Mouse (Mus musculus) urinary bladder, postnatal 25 days (tissue): ENCODE data around the gene Stx8.

ENCODE experiments used
- DNase-seq: peaks from one replicate; pipeline ENCODE4 v3.0.0; 2022; ENCODE audit warnings: low spot score

Gene Stx8

DNA sequence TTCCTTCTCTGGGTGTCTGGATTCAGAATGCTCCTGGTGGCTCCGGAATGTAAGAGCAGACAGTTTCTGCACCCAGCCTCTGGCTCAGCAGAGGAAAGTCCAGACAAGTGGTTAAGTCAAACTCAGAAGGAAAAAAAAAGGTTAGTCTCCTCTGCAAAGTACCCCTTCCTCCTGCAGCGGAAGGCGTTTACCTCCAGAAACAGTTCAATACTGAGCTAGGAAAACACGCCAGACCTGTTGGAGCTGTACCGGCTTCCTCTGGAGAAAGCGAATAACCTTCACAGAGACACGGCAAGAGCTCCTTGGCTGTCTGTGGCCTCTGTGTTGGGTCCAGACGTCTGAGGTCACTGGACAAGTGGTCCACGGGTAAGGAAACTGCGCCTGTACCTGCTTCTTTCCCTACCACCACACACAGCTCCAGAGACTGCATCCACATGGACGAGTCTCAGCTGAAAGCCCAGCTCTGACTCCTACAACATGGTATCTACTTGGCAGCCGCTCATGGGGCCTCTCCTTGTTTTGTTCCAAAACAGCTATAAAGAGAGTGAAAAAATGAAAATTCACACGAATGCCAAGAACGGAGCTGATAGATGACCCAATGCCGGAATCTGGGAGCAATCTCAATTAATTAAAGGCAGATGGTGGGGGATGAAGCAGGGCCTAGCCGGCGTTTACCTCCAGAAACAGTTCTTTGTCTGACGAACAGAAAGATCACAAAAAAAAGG is 263.1 kb downstream of the Stx8 start:
- DNase-seq = peak; percentile 17

- DNase-seq = no peak
These were observed 265.6 kb downstream of the Stx8 start for GRCm38 (mm10) chr11:68231558-68231957.

- DNase-seq = no peak
These were observed 267.5 kb downstream of the Stx8 start for GRCm38 (mm10) chr11:68233469-68233965.

- DNase-seq = no peak
These were observed 273.8 kb downstream of the Stx8 start for GRCm38 (mm10) chr11:68239756-68240155.

DNA sequence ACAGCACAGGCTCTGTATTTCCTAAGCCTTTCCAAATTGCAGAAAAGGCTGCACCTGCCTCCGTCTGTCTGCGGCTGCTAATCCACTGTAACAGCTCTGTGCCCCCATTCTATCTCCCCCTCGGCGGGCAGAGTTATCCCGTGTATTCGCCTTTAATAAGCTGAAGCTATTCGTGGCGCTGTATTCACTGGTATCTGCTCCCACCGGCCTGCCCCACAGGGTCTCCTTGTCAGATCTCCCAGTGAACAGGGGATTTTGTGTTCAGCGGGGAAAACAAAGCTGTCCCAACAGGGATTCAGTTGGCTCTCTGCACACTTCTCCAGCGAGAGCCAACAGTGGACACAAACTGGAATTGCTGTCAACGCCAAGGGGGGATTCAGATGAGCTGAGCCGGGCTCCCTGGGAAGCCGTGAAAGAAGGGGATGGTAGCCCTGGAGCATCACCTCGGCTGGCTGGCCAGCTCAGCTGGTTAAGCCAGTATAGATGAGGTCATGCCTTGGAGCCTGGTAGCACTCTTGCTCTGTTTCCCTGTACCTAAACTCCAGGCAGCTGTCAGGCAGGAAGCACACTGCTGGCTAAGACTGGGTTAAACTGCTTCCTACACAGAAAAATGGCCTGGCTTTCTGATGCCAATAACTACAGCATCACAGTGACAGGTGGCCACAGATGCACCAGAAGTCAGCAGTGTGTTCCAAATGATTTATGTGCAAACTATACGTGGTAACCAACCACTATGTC is 278.4 kb downstream of the Stx8 start:
- no peak for DNase-seq

DNA sequence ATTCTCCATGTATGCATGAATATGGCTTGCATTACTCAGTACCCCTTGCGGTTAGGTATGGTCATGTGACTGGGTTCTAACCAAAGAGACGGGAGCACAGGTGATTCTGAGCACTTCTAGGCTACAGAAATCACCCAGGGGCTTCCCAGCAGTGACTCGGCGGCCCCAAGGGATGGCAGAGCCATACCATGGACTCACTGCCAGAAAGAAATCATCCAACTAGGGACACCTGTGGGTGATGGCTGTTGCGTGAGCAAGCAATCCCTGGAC is 278.9 kb downstream of the Stx8 start:
- DNase-seq = no peak

DNA sequence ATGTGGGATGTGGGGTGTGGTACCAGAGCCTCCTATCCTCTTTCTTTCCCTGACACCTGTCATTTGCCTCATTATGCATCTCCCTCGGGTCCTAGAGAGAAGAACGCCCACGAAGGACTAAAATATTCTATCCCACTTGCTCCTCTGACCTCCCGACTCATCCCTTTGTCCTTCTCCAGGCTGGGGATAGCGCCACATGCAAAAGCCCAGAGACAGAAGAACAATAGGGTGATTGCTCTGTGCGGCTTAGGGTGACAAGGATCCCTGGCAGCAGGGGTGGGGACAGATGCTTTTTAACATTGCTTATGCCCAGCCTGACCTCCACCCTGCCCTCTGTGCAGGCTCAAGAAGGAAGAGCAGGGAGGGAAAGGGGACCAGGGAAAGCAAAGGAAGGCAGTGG is 281.9 kb downstream of the Stx8 start:
- DNase-seq = no peak

GRCm38 (mm10) chr11:68250106-68250505 is 284.1 kb downstream of the Stx8 start:
- no peak for DNase-seq

DNA sequence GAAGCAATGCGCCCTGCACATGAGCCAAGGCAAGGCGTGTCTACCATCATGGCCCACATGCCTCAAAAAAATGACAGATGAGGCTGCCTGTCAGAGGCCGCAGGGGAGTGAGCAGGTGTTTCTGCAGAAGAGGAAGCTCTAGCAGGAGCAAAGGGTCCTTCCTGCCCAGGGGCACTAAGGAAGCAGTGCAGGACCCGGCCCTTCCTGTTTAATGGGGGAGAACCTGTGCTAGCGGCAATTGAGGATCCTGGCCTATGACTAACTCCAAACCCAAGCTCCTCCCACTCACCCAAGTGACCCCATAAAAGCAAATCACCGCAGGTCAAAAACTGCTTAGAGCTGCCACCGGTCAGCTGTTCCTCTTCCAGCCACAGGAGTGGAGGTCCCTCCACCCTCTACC is 287.5 kb downstream of the Stx8 start:
- no peak for DNase-seq
